Mouse (Mus musculus) stomach, postnatal 0 days (tissue): Measurements from ENCODE around the gene 5430419D17Rik.

Source experiments
- CTCF ChIP-seq: IDR thresholded peaks from 2 replicates; pipeline ENCODE4 v1.5.1; 2016; ENCODE audit warnings: antibody characterized with exemption, low read depth, mild to moderate bottlenecking, moderate library complexity
- EP300 ChIP-seq: optimal IDR thresholded peaks from 2 replicates; pipeline ENCODE3; 2016; ENCODE audit warnings: antibody characterized with exemption

- TF ChIP-seq CTCF (peak; percentile 30; the same call in 1 of the 2 replicates), EP300 (no peak)
Measured at GRCm38 (mm10) chr7:131184339-131184738, 10.1 kb downstream of the 5430419D17Rik start.
